Mouse (Mus musculus) limb, embryonic 12.5 days (tissue): ENCODE data around the gene Gcgr. TPM values are rescaled to one million over a fixed set of nuclear protein-coding genes. Genes with fewer than 3 reads are reported as not detected.

ENCODE experiments used
- ATAC-seq: fragments of 200-750 bp; cut with Nextera tagmentation; 2 replicates; pipeline ENCODE4 v1.8.0; 2017; ENCODE audit warnings: low read depth, moderate TSS enrichment; ENCODE audit not compliant: insufficient number of reproducible peaks, insufficient read depth, low FRiP score, low TSS enrichment
- H3K27ac ChIP-seq: fragments of 300-500 bp; sonication (generic); 2 replicates; pipeline ENCODE4 v1.5.1; 2016; ENCODE audit warnings: mild to moderate bottlenecking, moderate library complexity
- H3K27me3 ChIP-seq: fragments of 300-500 bp; sonication (generic); 2 replicates; pipeline ENCODE4 v1.6.1; 2016; ENCODE audit warnings: mild to moderate bottlenecking, moderate library complexity
- H3K36me3 ChIP-seq: fragments of 300-500 bp; sonication (generic); 2 replicates; pipeline ENCODE4 v1.6.1; 2016; ENCODE audit warnings: mild to moderate bottlenecking, moderate library complexity
- H3K4me1 ChIP-seq: fragments of 300-500 bp; sonication (generic); replicated peaks from 2 replicates; pipeline ENCODE4 v1.6.1; 2016
- H3K4me2 ChIP-seq: fragments of 300-500 bp; sonication (generic); 2 replicates; pipeline ENCODE4 v1.6.1; 2016; ENCODE audit warnings: mild to moderate bottlenecking, moderate library complexity
- H3K4me3 ChIP-seq: fragments of 300-500 bp; sonication (generic); replicated peaks from 2 replicates; pipeline ENCODE4 v1.5.1; 2016; ENCODE audit warnings: mild to moderate bottlenecking
- H3K9ac ChIP-seq: fragments of 300-500 bp; sonication (generic); replicated peaks from 2 replicates; pipeline ENCODE4 v1.6.1; 2016; ENCODE audit warnings: mild to moderate bottlenecking, moderate library complexity
- H3K9me3 ChIP-seq: fragments of 300-500 bp; sonication (generic); 2 replicates; pipeline ENCODE4 v1.6.1; 2016; ENCODE audit warnings: mild to moderate bottlenecking, moderate library complexity
- WGBS: fragments of 180-500 bp; shearing (Covaris S2); methylation state at CpG from one replicate; pipeline ENCODE4 v1.1.7; 2016; 5-methylcytosine and 5-hydroxymethylcytosine counted together
- polyA plus RNA-seq: library from polyadenylated mRNA; unstranded; fragments of >200 nt; fragmentation: Nextera tagmentation; extraction: Ambion mirVana; gene quantifications from 2 replicates; pipeline ENCODE4 v1.2.1, GENCODE M21; 2016

Gene Gcgr
- polyA plus RNA-seq, 1 experiment from 2014 or later, result 4.0 TPM

GRCm38 (mm10) chr11:120572417-120572751 lies 41.9 kb downstream of the Gcgr start:
- H3K27me3 ChIP-seq, result no peaks in the 10 kb centered on the region
- H3K9me3 ChIP-seq, result no peaks in the 10 kb centered on the region
- peaks cover 48% of the 10 kb centered on the region for H3K36me3 ChIP-seq
- H3K4me3 ChIP-seq, result peak overlapping the region; percentile 98
- ATAC-seq, result no peak; the same call in 1 of the 2 replicates
- peak overlapping the region; percentile 94 for H3K4me2 ChIP-seq
- H3K4me1 ChIP-seq, result peaks cover 20% of the 10 kb centered on the region
- 0% methylated on average over 24 of the region's 24 CpGs for WGBS
- peak overlapping the region; percentile 89 for H3K27ac ChIP-seq
- peak overlapping the region; percentile 97 for H3K9ac ChIP-seq

GRCm38 (mm10) chr11:120572752-120573584 lies 42.5 kb downstream of the Gcgr start, which contains the start of gene P4hb:
P4hb (minus strand) TSS chr11:120573253.
- Histone ChIP-seq H3K4me3 (peak within 1 kb of the TSS; percentile 98), H3K36me3 (peaks cover 48% of the 10 kb centered on the region), H3K27me3 (no peaks in the 10 kb centered on the region), H3K4me1 (peaks cover 20% of the 10 kb centered on the region), H3K9ac (peak within 1 kb of the TSS; percentile 97), H3K9me3 (no peaks in the 10 kb centered on the region), H3K27ac (peak within 1 kb of the TSS; percentile 96), H3K4me2 (peak within 1 kb of the TSS; percentile 94)
- under 1% methylated on average over 94 of the region's 94 CpGs for WGBS
- peak; percentile 98 for ATAC-seq

- H3K4me3 ChIP-seq, result peak overlapping the region; percentile 98
- H3K9ac ChIP-seq, result peak overlapping the region; percentile 97
- ATAC-seq, result no peak
- H3K4me2 ChIP-seq, result peak overlapping the region; percentile 91
- 1% methylated on average over 23 of the region's 23 CpGs for WGBS
- no peaks in the 10 kb centered on the region for H3K27me3 ChIP-seq
- peak overlapping the region; percentile 96 for H3K27ac ChIP-seq
- H3K4me1 ChIP-seq, result peaks cover 20% of the 10 kb centered on the region
- H3K36me3 ChIP-seq, result peaks cover 48% of the 10 kb centered on the region
- H3K9me3 ChIP-seq, result no peaks in the 10 kb centered on the region
Observed at GRCm38 (mm10) chr11:120573585-120574277, 43.2 kb downstream of the Gcgr start.

- Histone ChIP-seq H3K9ac (peak overlapping the region; percentile 97), H3K36me3 (peaks cover 48% of the 10 kb centered on the region), H3K27ac (0 out of 2 replicates have a peak overlapping the region, but pooled peaks have one; percentile 3), H3K4me3 (peak overlapping the region; percentile 98), H3K27me3 (no peaks in the 10 kb centered on the region), H3K4me2 (peak overlapping the region; percentile 91), H3K4me1 (peaks cover 23% of the 10 kb centered on the region), H3K9me3 (no peaks in the 10 kb centered on the region)
- ATAC-seq, result no peak
- 52% methylated on average over 5 of the region's 5 CpGs for WGBS
Observed at GRCm38 (mm10) chr11:120574278-120574600, 43.7 kb downstream of the Gcgr start.

GRCm38 (mm10) chr11:120575046-120575445 lies 44.5 kb downstream of the Gcgr start:
- Histone ChIP-seq H3K4me3 (no peak overlapping the region), H3K9ac (peak overlapping the region; percentile 97; the same call in 1 of the 2 replicates), H3K27me3 (no peaks in the 10 kb centered on the region), H3K4me1 (peaks cover 31% of the 10 kb centered on the region), H3K36me3 (peaks cover 48% of the 10 kb centered on the region), H3K4me2 (no peak overlapping the region), H3K9me3 (no peaks in the 10 kb centered on the region), H3K27ac (0 out of 2 replicates have a peak overlapping the region, but pooled peaks have one; percentile 3)
- 74% methylated on average over 2 of the region's 2 CpGs for WGBS
- no peak for ATAC-seq

GRCm38 (mm10) chr11:120575940-120576339 lies 45.4 kb downstream of the Gcgr start:
- Histone ChIP-seq H3K4me3 (no peak overlapping the region), H3K27me3 (no peaks in the 10 kb centered on the region), H3K4me2 (no peak overlapping the region), H3K27ac (no peak overlapping the region), H3K4me1 (peaks cover 34% of the 10 kb centered on the region), H3K9me3 (no peaks in the 10 kb centered on the region), H3K36me3 (peaks cover 41% of the 10 kb centered on the region), H3K9ac (no peak overlapping the region)
- ATAC-seq, result no peak

- ATAC-seq, result no peak
- Histone ChIP-seq H3K27me3 (no peaks in the 10 kb centered on the region), H3K27ac (no peak overlapping the region), H3K4me1 (peaks cover 29% of the 10 kb centered on the region), H3K4me3 (no peak overlapping the region), H3K9me3 (no peaks in the 10 kb centered on the region), H3K9ac (no peak overlapping the region), H3K36me3 (peaks cover 36% of the 10 kb centered on the region), H3K4me2 (no peak overlapping the region)
- 83% methylated on average over 3 of the region's 3 CpGs for WGBS
Observed at GRCm38 (mm10) chr11:120576365-120576981, 46.0 kb downstream of the Gcgr start.

GRCm38 (mm10) chr11:120577211-120578023 lies 46.9 kb downstream of the Gcgr start:
- 90% methylated on average over 7 of the region's 7 CpGs for WGBS
- Histone ChIP-seq H3K9me3 (no peaks in the 10 kb centered on the region), H3K27ac (no peak overlapping the region), H3K27me3 (no peaks in the 10 kb centered on the region), H3K36me3 (peaks cover 35% of the 10 kb centered on the region), H3K4me1 (peaks cover 31% of the 10 kb centered on the region), H3K9ac (0 out of 2 replicates have a peak overlapping the region, but pooled peaks have one; percentile 14), H3K4me3 (no peak overlapping the region), H3K4me2 (no peak overlapping the region)
- no peak for ATAC-seq

GRCm38 (mm10) chr11:120578024-120578693 lies 47.7 kb downstream of the Gcgr start:
- no peak for ATAC-seq
- H3K9ac ChIP-seq, result 0 out of 2 replicates have a peak overlapping the region, but pooled peaks have one; percentile 14
- peaks cover 32% of the 10 kb centered on the region for H3K4me1 ChIP-seq
- H3K36me3 ChIP-seq, result peaks cover 35% of the 10 kb centered on the region
- no peak overlapping the region for H3K4me3 ChIP-seq
- WGBS, result 80% methylated on average over 10 of the region's 10 CpGs
- H3K4me2 ChIP-seq, result no peak overlapping the region
- no peaks in the 10 kb centered on the region for H3K9me3 ChIP-seq
- no peak overlapping the region for H3K27ac ChIP-seq
- H3K27me3 ChIP-seq, result no peaks in the 10 kb centered on the region

GRCm38 (mm10) chr11:120578694-120579243 lies 48.3 kb downstream of the Gcgr start:
- H3K4me2 ChIP-seq, result no peak overlapping the region
- H3K9me3 ChIP-seq, result peaks cover under 1% of the 10 kb centered on the region; the same call in 1 of the 2 replicates
- H3K9ac ChIP-seq, result no peak overlapping the region
- no peaks in the 10 kb centered on the region for H3K27me3 ChIP-seq
- peaks cover 40% of the 10 kb centered on the region for H3K36me3 ChIP-seq
- peak overlapping the region; percentile 90 for H3K4me3 ChIP-seq
- H3K27ac ChIP-seq, result 0 out of 2 replicates have a peak overlapping the region, but pooled peaks have one; percentile 12
- peaks cover 32% of the 10 kb centered on the region for H3K4me1 ChIP-seq
- ATAC-seq, result no peak
- 76% methylated on average over 11 of the region's 11 CpGs for WGBS
